Mouse (Mus musculus) hindbrain, embryonic 16.5 days (tissue): ENCODE measurements around the gene Anapc7. TPM values are rescaled to one million over a fixed set of nuclear protein-coding genes. Genes with fewer than 3 reads are reported as not detected.

Experiments used
- ATAC-seq: fragments of 200-750 bp; cut with Nextera tagmentation; 2 replicates; pipeline ENCODE4 v1.8.0; 2017; ENCODE audit warnings: moderate TSS enrichment, moderate library complexity
- H3K27ac ChIP-seq: fragments of 300-500 bp; sonication (generic); 2 replicates; pipeline ENCODE4 v1.5.1; 2014; ENCODE audit warnings: low read depth, mild to moderate bottlenecking, control low read depth, low read length, moderate library complexity
- H3K27me3 ChIP-seq: fragments of 300-500 bp; sonication (generic); replicated peaks from 2 replicates; pipeline ENCODE4 v1.6.1; 2014; ENCODE audit warnings: low read length; ENCODE audit not compliant: control insufficient read depth, insufficient read depth
- H3K36me3 ChIP-seq: fragments of 300-500 bp; sonication (generic); 2 replicates; pipeline ENCODE4 v1.6.1; 2014; ENCODE audit warnings: mild to moderate bottlenecking, low read length, moderate library complexity, mixed read lengths; ENCODE audit not compliant: control insufficient read depth, insufficient read depth
- H3K4me1 ChIP-seq: fragments of 300-500 bp; sonication (generic); 2 replicates; pipeline ENCODE4 v1.6.1; 2014; ENCODE audit warnings: low read depth, low read length; ENCODE audit not compliant: control insufficient read depth, insufficient read depth
- H3K4me2 ChIP-seq: fragments of 300-500 bp; sonication (generic); 2 replicates; pipeline ENCODE4 v1.6.1; 2014; ENCODE audit warnings: mild to moderate bottlenecking, low read length, control low read depth, moderate library complexity
- H3K4me3 ChIP-seq: fragments of 300-500 bp; sonication (generic); 2 replicates; pipeline ENCODE4 v1.5.1; 2014; ENCODE audit warnings: mild to moderate bottlenecking, low read length, control low read depth, moderate library complexity
- H3K9ac ChIP-seq: fragments of 300-500 bp; sonication (generic); 2 replicates; pipeline ENCODE4 v1.6.1; 2014; ENCODE audit warnings: low read depth, mild to moderate bottlenecking, control low read depth, low read length, moderate library complexity
- H3K9me3 ChIP-seq: fragments of 300-500 bp; sonication (generic); 2 replicates; pipeline ENCODE4 v1.6.1; 2014; ENCODE audit warnings: mild to moderate bottlenecking, low read length, moderate library complexity; ENCODE audit not compliant: control insufficient read depth
- WGBS: fragments of 180-500 bp; shearing (Covaris S2); extraction: QIAGEN DNeasy Blood & Tissue Kit; methylation state at CpG from one replicate; pipeline ENCODE4 v1.1.7; 2014; 5-methylcytosine and 5-hydroxymethylcytosine counted together
- polyA plus RNA-seq: library from polyadenylated mRNA; unstranded; fragments of >200 nt; fragmentation: Nextera tagmentation; extraction: Ambion mirVana; gene quantifications from 2 replicates; pipeline ENCODE4 v1.2.1, GENCODE M21; 2015

Anapc7 gene
- polyA plus RNA-seq, 1 experiment from 2014 or later: 47.3 TPM

DNA sequence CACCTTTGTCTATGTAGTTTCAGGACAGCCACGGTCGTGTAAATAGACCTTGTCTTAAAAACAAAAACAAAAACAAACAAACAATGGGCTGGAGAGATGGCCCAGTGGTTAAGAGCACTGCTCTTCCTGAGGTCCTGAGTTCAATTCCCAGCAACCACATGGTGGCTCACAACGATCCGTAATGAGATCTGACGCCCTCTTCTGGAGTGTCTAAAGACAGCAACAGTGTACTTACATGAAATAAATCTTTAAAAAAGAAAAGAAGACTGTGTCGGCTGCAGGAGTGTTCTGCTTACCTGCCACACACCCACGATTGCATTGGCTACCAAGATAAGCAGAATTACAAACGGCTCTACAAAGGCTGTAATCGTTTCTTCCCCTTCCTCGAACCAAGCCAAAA lies 69.9 kb downstream of the Anapc7 start:
- no peak overlapping the region for H3K4me2 ChIP-seq
- peaks cover 28% of the 10 kb centered on the region for H3K36me3 ChIP-seq
- no peak overlapping the region for H3K9ac ChIP-seq
- 84% methylated on average over 10 of the region's 10 CpGs for WGBS
- no peak overlapping the region for H3K27ac ChIP-seq
- H3K4me1 ChIP-seq: no peaks in the 10 kb centered on the region
- no peak for ATAC-seq
- H3K27me3 ChIP-seq: no peaks in the 10 kb centered on the region
- H3K4me3 ChIP-seq: no peak overlapping the region
- no peaks in the 10 kb centered on the region for H3K9me3 ChIP-seq

DNA sequence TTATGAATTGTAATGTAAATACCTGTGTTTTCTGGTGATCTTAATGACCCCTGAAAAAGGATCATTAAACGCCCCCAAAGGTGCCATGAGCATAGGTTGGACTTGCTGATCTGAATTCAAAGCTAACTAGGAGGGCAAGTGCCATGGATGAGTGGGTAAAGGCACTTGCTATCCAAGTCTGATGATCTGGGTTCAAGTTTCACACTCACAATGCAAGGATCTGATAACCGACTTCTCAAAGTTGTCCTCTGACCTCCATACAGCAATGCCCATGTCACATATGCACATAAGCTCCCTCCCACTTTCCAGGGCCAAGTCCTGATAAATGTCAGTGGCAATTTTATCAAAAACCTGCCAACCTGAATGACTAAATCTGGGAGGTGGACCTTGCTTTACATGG lies 71.5 kb downstream of the Anapc7 start:
- no peak for ATAC-seq
- 82% methylated on average over 2 of the region's 2 CpGs for WGBS
- no peaks in the 10 kb centered on the region for H3K9me3 ChIP-seq
- H3K36me3 ChIP-seq: peaks cover 28% of the 10 kb centered on the region
- H3K4me2 ChIP-seq: no peak overlapping the region
- H3K9ac ChIP-seq: no peak overlapping the region
- no peak overlapping the region for H3K27ac ChIP-seq
- peaks cover 5% of the 10 kb centered on the region for H3K4me1 ChIP-seq
- H3K4me3 ChIP-seq: no peak overlapping the region
- H3K27me3 ChIP-seq: no peaks in the 10 kb centered on the region

GRCm38 (mm10) chr5:122494449-122494848 lies 73.0 kb downstream of the Anapc7 start:
- no peak for ATAC-seq
- Histone ChIP-seq H3K27me3 (no peaks in the 10 kb centered on the region), H3K36me3 (peaks cover 20% of the 10 kb centered on the region), H3K27ac (no peak overlapping the region), H3K9ac (no peak overlapping the region), H3K4me1 (peaks cover 15% of the 10 kb centered on the region), H3K4me3 (no peak overlapping the region), H3K4me2 (no peak overlapping the region), H3K9me3 (no peaks in the 10 kb centered on the region)
- WGBS: 81% methylated on average over 1 of the region's 1 CpGs

Other genes starting within 250 kb of the Anapc7 start
- 1.1 and 1.5 TPM in 2 replicates for gene Hvcn1, start 214.9 kb upstream of the Anapc7 start, polyA plus RNA-seq
- gene Tctn1, start 157.2 kb upstream of the Anapc7 start, polyA plus RNA-seq: 5.3 and 6.0 TPM in 2 replicates
- 6.5 and 8.1 TPM in 2 replicates for gene Pptc7, start 137.3 kb upstream of the Anapc7 start, polyA plus RNA-seq
- 17.7 and 20.1 TPM in 2 replicates for gene Rad9b, start 67.5 kb upstream of the Anapc7 start, polyA plus RNA-seq
- 314 and 353 TPM in 2 replicates for gene Vps29, start 67.3 kb upstream of the Anapc7 start, polyA plus RNA-seq
- 35.3 and 40.9 TPM in 2 replicates for gene Gpn3, start 49.8 kb upstream of the Anapc7 start, polyA plus RNA-seq
- 132 and 140 TPM in 2 replicates for gene Fam216a, start 49.3 kb upstream of the Anapc7 start, polyA plus RNA-seq
- 139 and 158 TPM in 2 replicates for gene Arpc3, start 29.8 kb upstream of the Anapc7 start, polyA plus RNA-seq
- 47.2 and 50.2 TPM in 2 replicates for gene Atp2a2, start 80.5 kb downstream of the Anapc7 start, polyA plus RNA-seq
- 54.5 and 58.0 TPM in 2 replicates for gene Ift81, start 192.8 kb downstream of the Anapc7 start, polyA plus RNA-seq
- gene P2rx7, start 222.2 kb downstream of the Anapc7 start, polyA plus RNA-seq: 4.8 and 6.1 TPM in 2 replicates